Mouse (Mus musculus): ENCODE measurements at regions not wholly inside any gene's neighbourhood (a gene's known extent, or its start where the extent isn't known, plus 50 kb on each side); places are given as distances from the start of the nearest gene placed in this dataset.

DNA sequence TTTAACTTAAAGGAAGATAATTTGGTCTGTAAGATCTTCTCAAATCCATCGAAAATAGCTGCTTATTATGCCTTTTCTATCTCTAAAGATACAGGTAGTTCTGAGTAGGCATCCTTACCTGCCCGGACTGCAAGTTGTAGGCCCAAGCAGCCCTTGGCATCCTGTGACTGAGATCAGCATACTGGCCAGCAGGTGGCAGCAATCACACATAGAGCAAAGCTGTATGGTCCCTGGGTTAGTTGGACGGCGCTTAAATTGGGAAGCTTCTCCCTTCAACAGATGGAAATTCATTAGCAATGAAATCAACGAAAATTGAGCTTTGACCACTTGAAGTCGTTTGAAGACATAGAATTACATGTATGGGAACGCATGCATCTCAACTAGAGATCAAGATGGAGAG is 61.0 kb downstream of the Ccng2 start:
- TF ChIP-seq CTCF (conservative IDR thresholded peaks at IDR 0.05) = peak; percentile 96
- peak; percentile 60 to 74 for DNase-seq (ENCODE audit: low spot score in 2 of 2)
- Histone ChIP-seq H3K4me3 (no peak overlapping the region), H3K27ac (no peak overlapping the region)

GRCm38 (mm10) chr5:93330851-93331250 is 63.8 kb downstream of the Ccng2 start:
- TF ChIP-seq CTCF (conservative IDR thresholded peaks at IDR 0.05) = no peak

GRCm38 (mm10) chr5:93353101-93353500 is 86.0 kb downstream of the Ccng2 start:
- Histone ChIP-seq H3K4me3 (no peak overlapping the region), H3K27ac (no peak overlapping the region)
- no peak for DNase-seq (ENCODE audit: low spot score in 2 of 2)
- TF ChIP-seq CTCF (conservative IDR thresholded peaks at IDR 0.05) = no peak

More at GRCm38 (mm10) chr5:93330851-93331250, 63.8 kb downstream of the Ccng2 start:
- no peak overlapping the region for H3K4me3 ChIP-seq
- H3K27ac ChIP-seq = no peak overlapping the region
- DNase-seq (ENCODE audit: low spot score in 2 of 2) = no peak
